Mouse (Mus musculus): ENCODE results near the gene Pex3. TPM values are rescaled to one million over a fixed set of nuclear protein-coding genes. Genes with fewer than 3 reads are reported as not detected.

Pex3 gene
- polyA plus RNA-seq, 1 experiment, result 6.3 TPM

DNA sequence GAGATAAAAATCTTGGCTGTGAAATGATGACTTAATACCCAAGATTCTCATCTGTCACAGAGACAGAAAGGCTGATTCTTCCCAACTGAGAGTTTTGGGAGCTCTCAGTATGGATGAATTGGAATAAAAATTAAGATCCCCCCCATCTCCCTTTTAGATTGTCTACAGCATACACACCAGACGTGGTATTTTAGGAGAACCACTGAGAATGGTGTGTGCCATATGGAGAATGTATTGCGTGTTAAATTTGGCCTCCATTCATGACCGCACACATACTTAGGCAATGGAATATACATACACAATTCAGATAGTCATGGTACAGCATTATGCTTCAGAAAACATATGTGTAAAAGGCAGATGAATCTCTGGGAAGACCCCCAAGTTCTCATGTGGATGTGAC lies 40.6 kb upstream of the Pex3 start:
- no peak for TF ChIP-seq CEBPB (IDR thresholded peaks at IDR 0.05; ENCODE audit: low read depth)
- TF ChIP-seq FOSL1 (IDR thresholded peaks at IDR 0.05; ENCODE audit: insufficient read depth, low read length, poor library complexity, severe bottlenecking), result no peak
- TF ChIP-seq MYOD1 (IDR thresholded peaks at IDR 0.05; ENCODE audit: control insufficient read depth, insufficient read length, low read depth), result no peak
- TF ChIP-seq MYOG (IDR thresholded peaks at IDR 0.05; ENCODE audit: control insufficient read depth, extremely low read depth, insufficient read length), result no peak
- TF ChIP-seq CTCF (IDR thresholded peaks at IDR 0.05; ENCODE audit: control insufficient read depth, insufficient read depth, insufficient read length), result no peak
- TF ChIP-seq USF1 (IDR thresholded peaks at IDR 0.05; ENCODE audit: low read depth), result no peak
- H3K79me2 ChIP-seq (ENCODE audit: control insufficient read depth, insufficient read depth), result no peaks in the 10 kb centered on the region
- H3K79me3 ChIP-seq (ENCODE audit: low read depth), result no peaks in the 10 kb centered on the region
- no peaks in the 10 kb centered on the region for H3K36me3 ChIP-seq (ENCODE audit: control insufficient read depth, insufficient read depth)
- H3K4me3 ChIP-seq (ENCODE audit: insufficient read depth, poor library complexity, severe bottlenecking), result no peak overlapping the region
- no peak overlapping the region for H3ac ChIP-seq (ENCODE audit: control insufficient read depth, insufficient read length, low read depth)
- no peaks in the 10 kb centered on the region for H3K27me3 ChIP-seq (ENCODE audit: control insufficient read depth, insufficient read depth, insufficient read length)

DNA sequence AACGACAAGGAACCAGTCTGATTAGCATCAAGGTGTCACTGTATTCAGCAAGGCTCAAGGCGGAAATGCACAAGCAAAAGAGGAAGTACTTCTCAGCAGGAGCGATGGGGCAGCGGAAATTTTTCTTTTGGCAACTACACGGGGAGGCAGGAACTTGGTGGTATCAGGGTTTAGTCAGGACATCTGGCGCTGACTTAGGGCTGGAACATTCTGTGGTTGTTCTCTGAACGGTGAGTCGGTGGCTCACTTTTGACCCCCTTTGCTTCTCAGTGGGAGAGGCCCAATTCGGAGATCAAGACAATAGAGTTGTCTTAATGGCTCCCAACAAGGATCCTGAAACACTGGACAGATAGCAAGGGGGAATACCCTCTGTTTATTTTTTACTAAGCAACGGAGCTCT lies 39.3 kb upstream of the Pex3 start:
- Histone ChIP-seq H3K27me3 (ENCODE audit: control insufficient read depth, insufficient read depth, insufficient read length) (no peaks in the 10 kb centered on the region), H3ac (ENCODE audit: control insufficient read depth, insufficient read length, low read depth) (no peak overlapping the region), H3K36me3 (ENCODE audit: control insufficient read depth, insufficient read depth) (no peaks in the 10 kb centered on the region), H3K79me2 (ENCODE audit: control insufficient read depth, insufficient read depth) (no peaks in the 10 kb centered on the region), H3K79me3 (ENCODE audit: low read depth) (no peaks in the 10 kb centered on the region), H3K4me3 (ENCODE audit: insufficient read depth, poor library complexity, severe bottlenecking) (no peak overlapping the region)
- TF ChIP-seq USF1 (IDR thresholded peaks at IDR 0.05; ENCODE audit: low read depth) (no peak), MAX (IDR thresholded peaks at IDR 0.05) (no peak), FOSL1 (IDR thresholded peaks at IDR 0.05; ENCODE audit: insufficient read depth, low read length, poor library complexity, severe bottlenecking) (no peak), CTCF (IDR thresholded peaks at IDR 0.05; ENCODE audit: control insufficient read depth, insufficient read depth, insufficient read length) (no peak), MYOG (IDR thresholded peaks at IDR 0.05; ENCODE audit: control insufficient read depth, extremely low read depth, insufficient read length) (no peak), MYOD1 (IDR thresholded peaks at IDR 0.05; ENCODE audit: control insufficient read depth, insufficient read length, low read depth) (no peak)

DNA sequence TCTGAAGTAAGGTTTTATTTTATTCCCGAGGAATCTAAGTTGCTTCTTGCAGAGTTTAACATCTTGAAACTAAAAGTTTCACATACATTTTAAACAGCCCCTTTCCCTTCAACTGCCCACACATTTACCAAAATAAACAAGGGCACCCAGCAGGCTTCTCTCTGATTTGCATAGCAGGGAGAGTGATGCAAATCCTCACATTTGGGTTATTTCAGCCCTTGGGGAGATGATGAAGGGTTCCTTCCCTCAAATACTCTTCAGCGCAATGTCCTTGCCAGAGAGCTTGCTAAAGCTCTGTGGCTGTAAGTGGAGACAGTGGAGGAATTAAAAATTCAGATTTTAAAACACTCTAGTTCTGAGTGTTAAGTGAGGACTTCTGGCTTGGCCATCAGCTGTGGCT lies 35.0 kb upstream of the Pex3 start:
- H3K79me3 ChIP-seq (ENCODE audit: low read depth), result no peaks in the 10 kb centered on the region
- TF ChIP-seq CEBPB (IDR thresholded peaks at IDR 0.05; ENCODE audit: low read depth), result no peak
- no peak for TF ChIP-seq USF1 (IDR thresholded peaks at IDR 0.05; ENCODE audit: low read depth)
- TF ChIP-seq MYOG (IDR thresholded peaks at IDR 0.05; ENCODE audit: control insufficient read depth, extremely low read depth, insufficient read length), result no peak
- TF ChIP-seq CTCF (IDR thresholded peaks at IDR 0.05; ENCODE audit: control insufficient read depth, insufficient read depth, insufficient read length), result no peak
- no peak for TF ChIP-seq MAX (IDR thresholded peaks at IDR 0.05)
- no peak for TF ChIP-seq FOSL1 (IDR thresholded peaks at IDR 0.05; ENCODE audit: insufficient read depth, low read length, poor library complexity, severe bottlenecking)
- no peak for TF ChIP-seq MYOD1 (IDR thresholded peaks at IDR 0.05; ENCODE audit: control insufficient read depth, insufficient read length, low read depth)
- no peaks in the 10 kb centered on the region for H3K27me3 ChIP-seq (ENCODE audit: control insufficient read depth, insufficient read depth, insufficient read length)
- no peak overlapping the region for H3ac ChIP-seq (ENCODE audit: control insufficient read depth, insufficient read length, low read depth)
- no peaks in the 10 kb centered on the region for H3K36me3 ChIP-seq (ENCODE audit: control insufficient read depth, insufficient read depth)
- no peak overlapping the region for H3K4me3 ChIP-seq (ENCODE audit: insufficient read depth, poor library complexity, severe bottlenecking)
- no peaks in the 10 kb centered on the region for H3K79me2 ChIP-seq (ENCODE audit: control insufficient read depth, insufficient read depth)

DNA sequence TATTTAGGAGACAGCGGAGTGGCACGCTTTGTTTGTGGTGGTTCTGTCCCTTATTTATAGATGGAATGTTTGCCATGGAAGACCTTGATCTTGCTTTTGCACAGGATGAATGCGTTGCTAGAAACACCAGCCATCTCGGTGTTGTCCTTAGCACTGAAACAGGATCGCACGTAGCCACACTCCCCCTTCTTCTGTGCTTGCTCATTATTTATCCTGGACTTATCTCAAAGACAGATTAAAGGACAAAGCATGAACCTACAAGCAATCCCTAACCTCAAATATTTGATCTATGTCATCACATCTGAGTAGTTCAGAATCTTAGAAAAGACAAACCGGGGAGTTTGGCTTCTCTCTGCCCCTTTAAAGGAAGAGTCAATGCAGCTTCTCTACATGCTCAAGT lies 24.2 kb upstream of the Pex3 start:
- H3K79me3 ChIP-seq (ENCODE audit: low read depth), result no peaks in the 10 kb centered on the region
- H3K79me2 ChIP-seq (ENCODE audit: control insufficient read depth, insufficient read depth), result no peaks in the 10 kb centered on the region
- H3K36me3 ChIP-seq (ENCODE audit: control insufficient read depth, insufficient read depth), result no peaks in the 10 kb centered on the region
- no peak for TF ChIP-seq MAX (IDR thresholded peaks at IDR 0.05)
- TF ChIP-seq FOSL1 (IDR thresholded peaks at IDR 0.05; ENCODE audit: insufficient read depth, low read length, poor library complexity, severe bottlenecking), result no peak
- peak; percentile 22 for TF ChIP-seq CEBPB (IDR thresholded peaks at IDR 0.05; ENCODE audit: low read depth)
- H3ac ChIP-seq (ENCODE audit: control insufficient read depth, insufficient read length, low read depth), result no peak overlapping the region
- H3K4me3 ChIP-seq (ENCODE audit: insufficient read depth, poor library complexity, severe bottlenecking), result no peak overlapping the region
- H3K27me3 ChIP-seq (ENCODE audit: control insufficient read depth, insufficient read depth, insufficient read length), result no peaks in the 10 kb centered on the region

DNA sequence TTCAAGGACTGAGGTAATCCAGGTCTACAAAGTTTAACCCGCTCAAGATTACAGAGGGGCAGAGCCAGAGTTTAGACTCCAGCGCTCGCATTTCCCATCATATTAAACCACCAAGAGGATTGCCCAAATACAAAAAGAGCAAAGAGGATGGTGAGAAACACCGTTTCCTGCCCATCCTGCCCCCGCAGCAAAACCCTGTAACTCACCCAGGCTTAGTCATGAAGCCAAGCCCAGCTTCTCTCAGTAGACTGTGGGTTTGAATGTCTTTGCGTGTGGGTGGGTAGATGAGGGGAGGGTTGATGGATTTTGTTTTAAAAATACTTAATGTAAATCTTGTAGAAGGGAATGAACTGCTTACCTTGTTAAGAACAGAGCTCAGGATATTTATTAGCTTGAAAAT lies 19.5 kb upstream of the Pex3 start:
- Histone ChIP-seq H3K79me3 (ENCODE audit: low read depth) (no peaks in the 10 kb centered on the region), H3ac (ENCODE audit: control insufficient read depth, insufficient read length, low read depth) (no peak overlapping the region), H3K36me3 (ENCODE audit: control insufficient read depth, insufficient read depth) (no peaks in the 10 kb centered on the region), H3K79me2 (ENCODE audit: control insufficient read depth, insufficient read depth) (no peaks in the 10 kb centered on the region), H3K27me3 (ENCODE audit: control insufficient read depth, insufficient read depth, insufficient read length) (no peaks in the 10 kb centered on the region), H3K4me3 (ENCODE audit: insufficient read depth, poor library complexity, severe bottlenecking) (no peak overlapping the region)
- TF ChIP-seq USF1 (IDR thresholded peaks at IDR 0.05; ENCODE audit: low read depth) (no peak), CEBPB (IDR thresholded peaks at IDR 0.05; ENCODE audit: low read depth) (no peak), CTCF (IDR thresholded peaks at IDR 0.05; ENCODE audit: control insufficient read depth, insufficient read depth, insufficient read length) (no peak), MAX (IDR thresholded peaks at IDR 0.05) (no peak), MYOD1 (IDR thresholded peaks at IDR 0.05; ENCODE audit: control insufficient read depth, insufficient read length, low read depth) (no peak), FOSL1 (IDR thresholded peaks at IDR 0.05; ENCODE audit: insufficient read depth, low read length, poor library complexity, severe bottlenecking) (no peak)

DNA sequence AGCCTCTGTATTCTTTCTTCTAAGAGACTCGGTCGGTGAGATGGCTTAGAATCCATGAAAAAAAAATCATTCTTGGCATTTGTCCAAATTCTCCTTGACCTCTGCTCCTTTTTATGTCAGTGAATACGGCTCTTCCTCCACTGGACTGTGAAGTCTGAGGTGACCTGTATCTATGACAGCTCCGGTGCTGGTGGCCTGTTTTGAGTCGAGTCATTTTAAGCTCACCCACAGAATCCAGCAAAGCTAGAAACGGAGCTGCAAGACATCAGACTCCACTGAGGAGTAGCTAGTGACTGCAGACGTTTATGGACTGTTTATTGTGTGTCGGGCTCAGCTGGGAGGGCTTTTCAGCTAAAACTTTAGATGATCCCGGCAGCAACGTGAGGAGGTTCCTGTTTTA lies 19.1 kb upstream of the Pex3 start:
- H3K79me2 ChIP-seq (ENCODE audit: control insufficient read depth, insufficient read depth), result no peaks in the 10 kb centered on the region
- no peak for TF ChIP-seq MYOD1 (IDR thresholded peaks at IDR 0.05; ENCODE audit: control insufficient read depth, insufficient read length, low read depth)
- no peak for TF ChIP-seq FOSL1 (IDR thresholded peaks at IDR 0.05; ENCODE audit: insufficient read depth, low read length, poor library complexity, severe bottlenecking)
- TF ChIP-seq CEBPB (IDR thresholded peaks at IDR 0.05; ENCODE audit: low read depth), result no peak
- TF ChIP-seq MAX (IDR thresholded peaks at IDR 0.05), result no peak
- TF ChIP-seq MYOG (IDR thresholded peaks at IDR 0.05; ENCODE audit: control insufficient read depth, extremely low read depth, insufficient read length), result no peak
- TF ChIP-seq CTCF (IDR thresholded peaks at IDR 0.05; ENCODE audit: control insufficient read depth, insufficient read depth, insufficient read length), result no peak
- no peak for TF ChIP-seq USF1 (IDR thresholded peaks at IDR 0.05; ENCODE audit: low read depth)
- H3K4me3 ChIP-seq (ENCODE audit: insufficient read depth, poor library complexity, severe bottlenecking), result no peak overlapping the region
- no peaks in the 10 kb centered on the region for H3K27me3 ChIP-seq (ENCODE audit: control insufficient read depth, insufficient read depth, insufficient read length)
- no peaks in the 10 kb centered on the region for H3K36me3 ChIP-seq (ENCODE audit: control insufficient read depth, insufficient read depth)
- no peaks in the 10 kb centered on the region for H3K79me3 ChIP-seq (ENCODE audit: low read depth)
- H3ac ChIP-seq (ENCODE audit: control insufficient read depth, insufficient read length, low read depth), result no peak overlapping the region
